Mouse (Mus musculus): ENCODE results near the gene Senp1. TPM values are rescaled to one million over a fixed set of nuclear protein-coding genes. Genes with fewer than 3 reads are reported as not detected.

The Senp1 gene
- polyA plus RNA-seq, 1 experiment from 2014 or later: 16.7 TPM

- Histone ChIP-seq H3K9me3 (replicated peaks) (no peaks in the 10 kb centered on the region), H3K27me3 (no peaks in the 10 kb centered on the region), H3K9ac (no peak overlapping the region), H3K4me1 (replicated peaks) (no peaks in the 10 kb centered on the region), H3K4me3 (no peak overlapping the region), H3K36me3 (peaks cover 45% of the 10 kb centered on the region), H3K4me2 (no peak overlapping the region), H3K27ac (peak overlapping the region; percentile 42; the same call in 1 of the 2 replicates)
- WGBS: 82% methylated on average over 16 of the region's 16 CpGs
- ATAC-seq (replicated peaks; ENCODE audit: insufficient number of reproducible peaks, insufficient read depth, low FRiP score, low read depth): no peak
Observed at GRCm38 (mm10) chr15:98075034-98075433, 18.5 kb downstream of the Senp1 start.

- H3K4me2 ChIP-seq: no peak overlapping the region
- no peak overlapping the region for H3K9ac ChIP-seq
- no peaks in the 10 kb centered on the region for H3K4me1 ChIP-seq (replicated peaks)
- no peak for ATAC-seq (replicated peaks; ENCODE audit: insufficient number of reproducible peaks, insufficient read depth, low FRiP score, low read depth)
- H3K4me3 ChIP-seq: no peak overlapping the region
- no peaks in the 10 kb centered on the region for H3K27me3 ChIP-seq
- peak overlapping the region; percentile 42; the same call in 1 of the 2 replicates for H3K27ac ChIP-seq
- 76% methylated on average over 8 of the region's 8 CpGs for WGBS
- H3K36me3 ChIP-seq: peaks cover 48% of the 10 kb centered on the region
- no peaks in the 10 kb centered on the region for H3K9me3 ChIP-seq (replicated peaks)
Observed at GRCm38 (mm10) chr15:98074521-98074920, 19.0 kb downstream of the Senp1 start.

GRCm38 (mm10) chr15:98070376-98070775, 23.2 kb downstream of the Senp1 start:
- Histone ChIP-seq H3K36me3 (peaks cover 46% of the 10 kb centered on the region), H3K4me1 (replicated peaks) (no peaks in the 10 kb centered on the region), H3K9me3 (replicated peaks) (no peaks in the 10 kb centered on the region), H3K27ac (no peak overlapping the region), H3K9ac (no peak overlapping the region), H3K4me2 (no peak overlapping the region), H3K4me3 (no peak overlapping the region), H3K27me3 (no peaks in the 10 kb centered on the region)
- ATAC-seq (replicated peaks; ENCODE audit: insufficient number of reproducible peaks, insufficient read depth, low FRiP score, low read depth): no peak
- WGBS: 80% methylated on average over 3 of the region's 3 CpGs

- no peak for ATAC-seq (replicated peaks; ENCODE audit: insufficient number of reproducible peaks, insufficient read depth, low FRiP score, low read depth)
- Histone ChIP-seq H3K9me3 (replicated peaks) (no peaks in the 10 kb centered on the region), H3K9ac (no peak overlapping the region), H3K36me3 (peaks cover 52% of the 10 kb centered on the region), H3K27me3 (no peaks in the 10 kb centered on the region), H3K4me2 (no peak overlapping the region), H3K4me1 (replicated peaks) (no peaks in the 10 kb centered on the region), H3K27ac (no peak overlapping the region), H3K4me3 (no peak overlapping the region)
- WGBS: 80% methylated on average over 8 of the region's 8 CpGs
Observed at GRCm38 (mm10) chr15:98069566-98070245, 23.8 kb downstream of the Senp1 start.

- no peak for ATAC-seq (replicated peaks; ENCODE audit: insufficient number of reproducible peaks, insufficient read depth, low FRiP score, low read depth)
- no peaks in the 10 kb centered on the region for H3K9me3 ChIP-seq (replicated peaks)
- H3K27ac ChIP-seq: no peak overlapping the region
- H3K9ac ChIP-seq: no peak overlapping the region
- no peak overlapping the region for H3K4me2 ChIP-seq
- WGBS: 85% methylated on average over 9 of the region's 9 CpGs
- no peaks in the 10 kb centered on the region for H3K4me1 ChIP-seq (replicated peaks)
- peaks cover 62% of the 10 kb centered on the region for H3K36me3 ChIP-seq
- no peak overlapping the region for H3K4me3 ChIP-seq
- no peaks in the 10 kb centered on the region for H3K27me3 ChIP-seq
Observed at GRCm38 (mm10) chr15:98068506-98068905, 25.0 kb downstream of the Senp1 start.

GRCm38 (mm10) chr15:98067492-98067891, 26.1 kb downstream of the Senp1 start:
- no peaks in the 10 kb centered on the region for H3K4me1 ChIP-seq (replicated peaks)
- H3K4me2 ChIP-seq: no peak overlapping the region
- no peaks in the 10 kb centered on the region for H3K27me3 ChIP-seq
- H3K4me3 ChIP-seq: no peak overlapping the region
- ATAC-seq (replicated peaks; ENCODE audit: insufficient number of reproducible peaks, insufficient read depth, low FRiP score, low read depth): no peak
- 52% methylated on average over 3 of the region's 3 CpGs for WGBS
- no peak overlapping the region for H3K27ac ChIP-seq
- H3K9me3 ChIP-seq (replicated peaks): no peaks in the 10 kb centered on the region
- no peak overlapping the region for H3K9ac ChIP-seq
- H3K36me3 ChIP-seq: peaks cover 68% of the 10 kb centered on the region

GRCm38 (mm10) chr15:98066602-98067001, 26.9 kb downstream of the Senp1 start:
- H3K4me2 ChIP-seq: no peak overlapping the region
- H3K4me1 ChIP-seq (replicated peaks): no peaks in the 10 kb centered on the region
- ATAC-seq (replicated peaks; ENCODE audit: insufficient number of reproducible peaks, insufficient read depth, low FRiP score, low read depth): no peak
- H3K4me3 ChIP-seq: no peak overlapping the region
- H3K27ac ChIP-seq: no peak overlapping the region
- 88% methylated on average over 12 of the region's 12 CpGs for WGBS
- peaks cover 68% of the 10 kb centered on the region for H3K36me3 ChIP-seq
- H3K27me3 ChIP-seq: no peaks in the 10 kb centered on the region
- no peaks in the 10 kb centered on the region for H3K9me3 ChIP-seq (replicated peaks)
- H3K9ac ChIP-seq: no peak overlapping the region

- Histone ChIP-seq H3K36me3 (peaks cover 65% of the 10 kb centered on the region), H3K27ac (no peak overlapping the region), H3K4me2 (no peak overlapping the region), H3K9me3 (replicated peaks) (no peaks in the 10 kb centered on the region), H3K4me3 (no peak overlapping the region), H3K27me3 (no peaks in the 10 kb centered on the region), H3K9ac (no peak overlapping the region), H3K4me1 (replicated peaks) (no peaks in the 10 kb centered on the region)
- no peak for ATAC-seq (replicated peaks; ENCODE audit: insufficient number of reproducible peaks, insufficient read depth, low FRiP score, low read depth)
- 88% methylated on average over 5 of the region's 5 CpGs for WGBS
Observed at GRCm38 (mm10) chr15:98065881-98066280, 27.7 kb downstream of the Senp1 start.

GRCm38 (mm10) chr15:98055246-98055645, 38.3 kb downstream of the Senp1 start:
- ATAC-seq (replicated peaks; ENCODE audit: insufficient number of reproducible peaks, insufficient read depth, low FRiP score, low read depth): peak; percentile 50; the same call in 1 of the 2 replicates
- peaks cover 3% of the 10 kb centered on the region; the same call in 1 of the 2 replicates for H3K4me1 ChIP-seq (replicated peaks)
- no peak overlapping the region for H3K4me3 ChIP-seq
- H3K27ac ChIP-seq: no peak overlapping the region
- peaks cover 57% of the 10 kb centered on the region for H3K36me3 ChIP-seq
- WGBS: 20% methylated on average over 5 of the region's 5 CpGs
- H3K9me3 ChIP-seq (replicated peaks): no peaks in the 10 kb centered on the region
- no peak overlapping the region for H3K9ac ChIP-seq
- H3K4me2 ChIP-seq: no peak overlapping the region
- no peaks in the 10 kb centered on the region for H3K27me3 ChIP-seq

- Histone ChIP-seq H3K9me3 (replicated peaks) (no peaks in the 10 kb centered on the region), H3K4me3 (no peak overlapping the region), H3K27me3 (no peaks in the 10 kb centered on the region), H3K4me2 (no peak overlapping the region), H3K27ac (no peak overlapping the region), H3K9ac (no peak overlapping the region), H3K36me3 (peaks cover 54% of the 10 kb centered on the region), H3K4me1 (replicated peaks) (peaks cover 3% of the 10 kb centered on the region; the same call in 1 of the 2 replicates)
- 70% methylated on average over 5 of the region's 5 CpGs for WGBS
- ATAC-seq (replicated peaks; ENCODE audit: insufficient number of reproducible peaks, insufficient read depth, low FRiP score, low read depth): no peak
Observed at GRCm38 (mm10) chr15:98051685-98052084, 41.9 kb downstream of the Senp1 start.

- Histone ChIP-seq H3K4me1 (replicated peaks) (no peaks in the 10 kb centered on the region), H3K27me3 (no peaks in the 10 kb centered on the region), H3K9me3 (replicated peaks) (no peaks in the 10 kb centered on the region), H3K4me3 (no peak overlapping the region), H3K9ac (no peak overlapping the region), H3K36me3 (peaks cover 64% of the 10 kb centered on the region), H3K27ac (no peak overlapping the region), H3K4me2 (no peak overlapping the region)
- ATAC-seq (replicated peaks; ENCODE audit: insufficient number of reproducible peaks, insufficient read depth, low FRiP score, low read depth): no peak
- WGBS: 89% methylated on average over 13 of the region's 13 CpGs
Observed at GRCm38 (mm10) chr15:98048918-98049700, 44.4 kb downstream of the Senp1 start.
